Mouse (Mus musculus): ENCODE data around the gene Cyyr1. TPM values are rescaled to one million over a fixed set of nuclear protein-coding genes. Genes with fewer than 3 reads are reported as not detected.

The Cyyr1 gene
- polyA plus RNA-seq, 1 experiment = 1.9 TPM

DNA sequence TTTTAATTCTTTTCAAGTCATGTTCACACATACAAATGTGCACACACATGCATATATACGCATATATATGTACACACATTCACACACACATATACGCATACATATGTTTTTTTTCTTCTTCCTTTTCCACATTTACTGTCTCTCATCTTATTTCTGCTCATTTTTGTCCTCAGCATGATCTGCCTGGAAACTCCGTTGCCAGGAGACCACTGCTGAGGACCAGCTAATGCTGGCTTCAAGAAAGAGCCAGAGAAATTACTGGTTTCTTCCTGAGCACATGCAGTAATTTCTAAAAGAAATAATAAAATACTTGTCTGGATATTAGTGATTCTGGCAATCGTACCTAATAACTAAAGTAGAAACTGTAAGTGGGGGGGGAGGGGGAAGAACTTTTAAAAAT, 68.6 kb downstream of the Cyyr1 start:
- no peak for DNase-seq (ENCODE audit: low read depth in 1 of 2, low spot score in 2 of 2)
- no peaks in the 10 kb centered on the region for H3K36me3 ChIP-seq (ENCODE audit: control insufficient read depth, insufficient read depth, low read length)
- no peak overlapping the region for H3K27ac ChIP-seq (ENCODE audit: insufficient read depth, low read length)
- no peaks in the 10 kb centered on the region for H3K4me1 ChIP-seq (ENCODE audit: control insufficient read depth, insufficient read depth, insufficient read length)
- 87% methylated on average over 4 of the region's 4 CpGs for WGBS
- H3K27me3 ChIP-seq (ENCODE audit: control insufficient read depth, insufficient read depth, low read length) = no peaks in the 10 kb centered on the region
- H3K4me3 ChIP-seq (ENCODE audit: extremely low read depth, insufficient read depth, insufficient read length) = no peak overlapping the region
- TF ChIP-seq POLR2A (IDR thresholded peaks at IDR 0.05; ENCODE audit: low read depth, low read length) (no peak), CTCF (IDR thresholded peaks at IDR 0.05; ENCODE audit: extremely low read depth, insufficient read depth, insufficient read length, insufficient replicate concordance) (no peak)

DNA sequence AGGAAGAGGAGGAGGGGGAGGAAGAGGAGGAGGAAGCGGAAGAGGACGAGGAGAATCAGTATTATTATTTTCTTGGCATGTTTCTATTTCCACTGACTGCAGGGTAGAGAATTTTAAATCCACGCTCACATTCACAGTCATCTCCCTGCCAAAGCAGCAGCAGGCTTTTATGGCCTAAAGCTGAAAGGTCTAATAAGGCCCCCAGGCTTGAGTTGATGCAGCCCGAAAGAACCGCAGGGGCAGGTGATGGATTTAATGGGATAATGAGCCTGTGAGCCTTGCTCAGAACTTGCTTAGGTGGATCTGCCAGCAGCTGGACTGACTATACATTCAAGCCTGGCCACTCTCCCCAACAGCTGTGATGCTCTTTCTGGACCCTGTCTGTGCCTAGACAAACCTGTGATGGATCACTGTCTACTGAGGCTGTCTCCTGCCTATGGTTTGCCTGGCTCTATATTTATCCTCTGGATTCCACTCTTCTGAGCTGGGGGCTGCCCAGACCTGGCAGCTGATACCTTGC, 78.6 kb downstream of the Cyyr1 start:
- Histone ChIP-seq H3K36me3 (ENCODE audit: control insufficient read depth, insufficient read depth, low read length) (no peaks in the 10 kb centered on the region), H3K4me3 (ENCODE audit: extremely low read depth, insufficient read depth, insufficient read length) (no peak overlapping the region), H3K27me3 (ENCODE audit: control insufficient read depth, insufficient read depth, low read length) (no peaks in the 10 kb centered on the region), H3K27ac (ENCODE audit: insufficient read depth, low read length) (no peak overlapping the region), H3K4me1 (ENCODE audit: control insufficient read depth, insufficient read depth, insufficient read length) (no peaks in the 10 kb centered on the region)
- no peak for DNase-seq (ENCODE audit: low read depth in 1 of 2, low spot score in 2 of 2)
- 87% methylated on average over 5 of the region's 5 CpGs for WGBS
- TF ChIP-seq CTCF (IDR thresholded peaks at IDR 0.05; ENCODE audit: extremely low read depth, insufficient read depth, insufficient read length, insufficient replicate concordance) = no peak
- TF ChIP-seq POLR2A (IDR thresholded peaks at IDR 0.05; ENCODE audit: low read depth, low read length) = no peak

DNA sequence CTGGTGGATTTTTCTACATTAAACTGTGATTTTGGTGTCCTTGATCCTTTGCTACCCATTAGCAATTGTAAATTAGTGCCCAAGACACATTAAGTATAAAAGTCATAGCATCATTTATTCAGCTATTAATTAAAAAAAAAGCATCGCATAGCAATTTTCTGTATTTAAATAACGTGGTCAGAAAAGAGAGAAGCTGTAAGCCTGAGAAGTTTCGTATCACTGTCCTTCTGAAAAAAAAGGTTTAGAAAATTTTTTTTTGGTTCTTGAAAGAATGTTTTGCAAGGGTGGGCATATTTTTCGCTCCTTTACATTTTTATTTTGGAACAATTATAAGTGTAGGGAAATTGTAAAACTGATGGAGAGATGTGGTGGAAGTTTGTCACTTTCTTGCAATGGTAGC, 83.1 kb downstream of the Cyyr1 start:
- Histone ChIP-seq H3K36me3 (ENCODE audit: control insufficient read depth, insufficient read depth, low read length) (no peaks in the 10 kb centered on the region), H3K27ac (ENCODE audit: insufficient read depth, low read length) (no peak overlapping the region), H3K4me3 (ENCODE audit: extremely low read depth, insufficient read depth, insufficient read length) (no peak overlapping the region), H3K4me1 (ENCODE audit: control insufficient read depth, insufficient read depth, insufficient read length) (no peaks in the 10 kb centered on the region), H3K27me3 (ENCODE audit: control insufficient read depth, insufficient read depth, low read length) (no peaks in the 10 kb centered on the region)
- TF ChIP-seq POLR2A (IDR thresholded peaks at IDR 0.05; ENCODE audit: low read depth, low read length) (no peak), CTCF (IDR thresholded peaks at IDR 0.05; ENCODE audit: extremely low read depth, insufficient read depth, insufficient read length, insufficient replicate concordance) (no peak)
- DNase-seq (ENCODE audit: low read depth in 1 of 2, low spot score in 2 of 2) = no peak
- WGBS = 75% methylated on average over 4 of the region's 4 CpGs

DNA sequence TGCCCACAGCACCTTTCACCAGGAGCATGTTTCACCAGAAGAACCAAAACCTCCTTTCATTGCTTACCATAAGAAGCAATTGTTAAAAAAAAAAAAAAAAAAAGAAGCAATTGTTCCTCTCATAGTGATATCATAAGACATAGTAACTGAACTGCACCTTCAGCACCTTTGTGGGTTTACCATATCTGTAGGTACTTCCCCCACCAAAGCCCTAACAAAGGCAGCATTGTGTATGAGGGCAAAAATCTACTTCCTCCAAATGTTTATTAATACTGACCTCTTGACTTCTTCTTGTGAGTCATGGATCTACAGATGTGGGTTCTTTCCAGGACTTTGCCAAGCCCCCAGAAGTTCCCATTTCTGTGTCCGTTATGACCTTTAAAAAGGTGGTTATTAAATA, 98.2 kb downstream of the Cyyr1 start:
- no peak for DNase-seq (ENCODE audit: low read depth in 1 of 2, low spot score in 2 of 2)
- H3K4me3 ChIP-seq (ENCODE audit: extremely low read depth, insufficient read depth, insufficient read length) = no peak overlapping the region
- no peaks in the 10 kb centered on the region for H3K27me3 ChIP-seq (ENCODE audit: control insufficient read depth, insufficient read depth, low read length)
- 73% methylated on average over 1 of the region's 1 CpGs for WGBS
- TF ChIP-seq CTCF (IDR thresholded peaks at IDR 0.05; ENCODE audit: extremely low read depth, insufficient read depth, insufficient read length, insufficient replicate concordance) (no peak), POLR2A (IDR thresholded peaks at IDR 0.05; ENCODE audit: low read depth, low read length) (no peak)
- H3K27ac ChIP-seq (ENCODE audit: insufficient read depth, low read length) = no peak overlapping the region
- H3K36me3 ChIP-seq (ENCODE audit: control insufficient read depth, insufficient read depth, low read length) = no peaks in the 10 kb centered on the region
- H3K4me1 ChIP-seq (ENCODE audit: control insufficient read depth, insufficient read depth, insufficient read length) = no peaks in the 10 kb centered on the region

DNA sequence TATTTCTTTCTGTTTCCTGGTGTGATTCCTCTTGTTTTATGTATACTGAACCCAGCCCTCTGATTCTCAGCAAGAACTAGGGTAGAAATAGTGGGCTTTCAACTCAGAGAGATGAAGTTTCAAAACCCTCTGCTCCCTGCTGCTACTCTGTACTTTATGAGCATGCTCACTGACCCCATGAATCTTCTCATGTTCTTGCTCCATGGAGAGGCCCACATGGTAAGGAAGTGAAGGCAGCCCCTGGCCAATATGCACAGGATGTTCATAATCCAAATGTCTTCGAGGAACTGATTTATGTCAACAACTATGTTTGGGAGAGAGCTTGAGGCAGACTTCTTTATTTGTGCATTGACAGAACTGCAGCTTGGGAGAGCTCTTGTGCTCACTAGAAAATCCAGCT, 106.9 kb downstream of the Cyyr1 start:
- TF ChIP-seq POLR2A (IDR thresholded peaks at IDR 0.05; ENCODE audit: low read depth, low read length) (no peak), CTCF (IDR thresholded peaks at IDR 0.05; ENCODE audit: extremely low read depth, insufficient read depth, insufficient read length, insufficient replicate concordance) (no peak)
- WGBS = 24% methylated on average over 1 of the region's 1 CpGs
- H3K36me3 ChIP-seq (ENCODE audit: control insufficient read depth, insufficient read depth, low read length) = no peaks in the 10 kb centered on the region
- H3K27ac ChIP-seq (ENCODE audit: insufficient read depth, low read length) = no peak overlapping the region
- no peak overlapping the region for H3K4me3 ChIP-seq (ENCODE audit: extremely low read depth, insufficient read depth, insufficient read length)
- no peak for DNase-seq (ENCODE audit: low read depth in 1 of 2, low spot score in 2 of 2)
- no peaks in the 10 kb centered on the region for H3K27me3 ChIP-seq (ENCODE audit: control insufficient read depth, insufficient read depth, low read length)
- H3K4me1 ChIP-seq (ENCODE audit: control insufficient read depth, insufficient read depth, insufficient read length) = no peaks in the 10 kb centered on the region

DNA sequence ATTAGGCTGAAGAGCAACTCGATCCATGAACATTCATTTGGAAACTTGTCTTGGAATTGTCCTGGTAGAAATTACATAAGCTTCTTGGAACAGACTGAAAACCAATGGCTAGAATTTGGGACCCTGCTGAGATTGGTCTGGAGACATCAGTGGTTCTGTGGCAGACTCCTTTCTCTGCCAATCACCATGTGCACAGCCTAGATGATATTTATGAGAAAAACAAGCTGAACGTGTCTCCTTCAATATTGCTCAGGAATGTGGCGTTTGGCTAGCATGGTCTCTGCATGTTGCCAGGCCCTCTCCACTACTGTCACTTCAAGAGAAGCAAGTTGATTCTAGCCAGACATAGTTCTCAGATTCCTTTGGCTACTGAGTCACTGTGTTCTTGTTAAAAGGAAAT, 107.4 kb downstream of the Cyyr1 start:
- H3K4me1 ChIP-seq (ENCODE audit: control insufficient read depth, insufficient read depth, insufficient read length) = no peaks in the 10 kb centered on the region
- no peaks in the 10 kb centered on the region for H3K27me3 ChIP-seq (ENCODE audit: control insufficient read depth, insufficient read depth, low read length)
- H3K36me3 ChIP-seq (ENCODE audit: control insufficient read depth, insufficient read depth, low read length) = no peaks in the 10 kb centered on the region
- TF ChIP-seq POLR2A (IDR thresholded peaks at IDR 0.05; ENCODE audit: low read depth, low read length) (no peak), CTCF (IDR thresholded peaks at IDR 0.05; ENCODE audit: extremely low read depth, insufficient read depth, insufficient read length, insufficient replicate concordance) (no peak)
- 85% methylated on average over 3 of the region's 3 CpGs for WGBS
- no peak overlapping the region for H3K4me3 ChIP-seq (ENCODE audit: extremely low read depth, insufficient read depth, insufficient read length)
- no peak for DNase-seq (ENCODE audit: low read depth in 1 of 2, low spot score in 2 of 2)
- no peak overlapping the region for H3K27ac ChIP-seq (ENCODE audit: insufficient read depth, low read length)

DNA sequence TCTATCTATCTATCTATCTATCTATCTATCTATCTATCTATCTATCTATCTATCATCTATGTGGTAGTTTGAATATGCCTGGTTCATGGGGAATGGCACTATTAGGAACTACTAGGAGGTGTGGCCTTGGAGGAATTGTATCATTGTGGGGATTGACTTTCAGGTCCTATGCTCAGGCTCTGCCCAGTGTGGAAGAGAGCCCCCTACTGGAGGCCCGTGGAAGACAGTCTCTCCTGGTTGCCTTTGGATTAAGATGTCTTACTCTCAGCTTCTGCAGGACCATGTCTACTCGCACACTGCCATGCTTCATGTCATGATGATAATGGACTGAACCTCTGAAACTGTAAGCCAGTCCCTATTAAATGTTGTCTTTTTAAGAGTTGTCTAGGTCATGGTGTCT, 117.8 kb downstream of the Cyyr1 start:
- no peak overlapping the region for H3K27ac ChIP-seq (ENCODE audit: insufficient read depth, low read length)
- no peak for DNase-seq (ENCODE audit: low read depth in 1 of 2, low spot score in 2 of 2)
- WGBS = 60% methylated on average over 2 of the region's 2 CpGs
- TF ChIP-seq CTCF (IDR thresholded peaks at IDR 0.05; ENCODE audit: extremely low read depth, insufficient read depth, insufficient read length, insufficient replicate concordance) (no peak), POLR2A (IDR thresholded peaks at IDR 0.05; ENCODE audit: low read depth, low read length) (no peak)
- no peaks in the 10 kb centered on the region for H3K27me3 ChIP-seq (ENCODE audit: control insufficient read depth, insufficient read depth, low read length)
- H3K4me1 ChIP-seq (ENCODE audit: control insufficient read depth, insufficient read depth, insufficient read length) = no peaks in the 10 kb centered on the region
- no peaks in the 10 kb centered on the region for H3K36me3 ChIP-seq (ENCODE audit: control insufficient read depth, insufficient read depth, low read length)
- no peak overlapping the region for H3K4me3 ChIP-seq (ENCODE audit: extremely low read depth, insufficient read depth, insufficient read length)
